Mouse (Mus musculus): ENCODE measurements at regions not wholly inside any gene's neighbourhood (a gene's known extent, or its start where the extent isn't known, plus 50 kb on each side); places are given as distances from the start of the nearest gene placed in this dataset.

GRCm38 (mm10) chr6:118330496-118330895 is 88.8 kb downstream of the Bms1 start:
- ATAC-seq (replicated peaks in 1 of 2; ENCODE audit: insufficient read depth in 1 of 2, low FRiP score in 2 of 2, low TSS enrichment in 1 of 2, low read depth in 1 of 2, poor library complexity in 2 of 2, severe bottlenecking in 2 of 2): no peak

- ATAC-seq (replicated peaks in 1 of 2; ENCODE audit: insufficient read depth in 1 of 2, low FRiP score in 2 of 2, low TSS enrichment in 1 of 2, low read depth in 1 of 2, poor library complexity in 2 of 2, severe bottlenecking in 2 of 2): peak in 1 of 2 experiments; percentile 44; a peak in 1 of 4 replicates
Measured at GRCm38 (mm10) chr6:118327458-118327857, 91.8 kb downstream of the Bms1 start.

GRCm38 (mm10) chr6:118325681-118326080 is 93.6 kb downstream of the Bms1 start:
- no peak for ATAC-seq (replicated peaks in 1 of 2; ENCODE audit: insufficient read depth in 1 of 2, low FRiP score in 2 of 2, low TSS enrichment in 1 of 2, low read depth in 1 of 2, poor library complexity in 2 of 2, severe bottlenecking in 2 of 2)

GRCm38 (mm10) chr6:118324559-118324958 is 94.7 kb downstream of the Bms1 start:
- ATAC-seq (replicated peaks in 1 of 2; ENCODE audit: insufficient read depth in 1 of 2, low FRiP score in 2 of 2, low TSS enrichment in 1 of 2, low read depth in 1 of 2, poor library complexity in 2 of 2, severe bottlenecking in 2 of 2): no peak

- no peak for ATAC-seq (replicated peaks in 1 of 2; ENCODE audit: insufficient read depth in 1 of 2, low FRiP score in 2 of 2, low TSS enrichment in 1 of 2, low read depth in 1 of 2, poor library complexity in 2 of 2, severe bottlenecking in 2 of 2)
Measured at GRCm38 (mm10) chr6:118323052-118323451, 96.2 kb downstream of the Bms1 start.

GRCm38 (mm10) chr6:118322631-118323030 is 96.6 kb downstream of the Bms1 start:
- no peak for ATAC-seq (replicated peaks in 1 of 2; ENCODE audit: insufficient read depth in 1 of 2, low FRiP score in 2 of 2, low TSS enrichment in 1 of 2, low read depth in 1 of 2, poor library complexity in 2 of 2, severe bottlenecking in 2 of 2)

- ATAC-seq (replicated peaks in 1 of 2; ENCODE audit: insufficient read depth in 1 of 2, low FRiP score in 2 of 2, low TSS enrichment in 1 of 2, low read depth in 1 of 2, poor library complexity in 2 of 2, severe bottlenecking in 2 of 2): no peak
Measured at GRCm38 (mm10) chr6:118322061-118322460, 97.2 kb downstream of the Bms1 start.

- no peak for ATAC-seq (replicated peaks in 1 of 2; ENCODE audit: insufficient read depth in 1 of 2, low FRiP score in 2 of 2, low TSS enrichment in 1 of 2, low read depth in 1 of 2, poor library complexity in 2 of 2, severe bottlenecking in 2 of 2)
Measured at GRCm38 (mm10) chr6:118320021-118320525, 99.2 kb downstream of the Bms1 start.

GRCm38 (mm10) chr6:118315881-118316280 is 103.4 kb downstream of the Bms1 start:
- no peak for ATAC-seq (replicated peaks in 1 of 2; ENCODE audit: insufficient read depth in 1 of 2, low FRiP score in 2 of 2, low TSS enrichment in 1 of 2, low read depth in 1 of 2, poor library complexity in 2 of 2, severe bottlenecking in 2 of 2)

GRCm38 (mm10) chr6:118314941-118315687 is 104.2 kb downstream of the Bms1 start:
- ATAC-seq (replicated peaks in 1 of 2; ENCODE audit: insufficient read depth in 1 of 2, low FRiP score in 2 of 2, low TSS enrichment in 1 of 2, low read depth in 1 of 2, poor library complexity in 2 of 2, severe bottlenecking in 2 of 2): peak; percentile 78 to 91

GRCm38 (mm10) chr6:118311081-118311480 is 108.2 kb downstream of the Bms1 start:
- no peak for ATAC-seq (replicated peaks in 1 of 2; ENCODE audit: insufficient read depth in 1 of 2, low FRiP score in 2 of 2, low TSS enrichment in 1 of 2, low read depth in 1 of 2, poor library complexity in 2 of 2, severe bottlenecking in 2 of 2)

- ATAC-seq (replicated peaks in 1 of 2; ENCODE audit: insufficient read depth in 1 of 2, low FRiP score in 2 of 2, low TSS enrichment in 1 of 2, low read depth in 1 of 2, poor library complexity in 2 of 2, severe bottlenecking in 2 of 2): no peak
Measured at GRCm38 (mm10) chr6:118309923-118310322, 109.4 kb downstream of the Bms1 start.

- ATAC-seq (replicated peaks in 1 of 2; ENCODE audit: insufficient read depth in 1 of 2, low FRiP score in 2 of 2, low TSS enrichment in 1 of 2, low read depth in 1 of 2, poor library complexity in 2 of 2, severe bottlenecking in 2 of 2): no peak
Measured at GRCm38 (mm10) chr6:118308586-118308985, 110.7 kb downstream of the Bms1 start.

- no peak for ATAC-seq (replicated peaks in 1 of 2; ENCODE audit: insufficient read depth in 1 of 2, low FRiP score in 2 of 2, low TSS enrichment in 1 of 2, low read depth in 1 of 2, poor library complexity in 2 of 2, severe bottlenecking in 2 of 2)
Measured at GRCm38 (mm10) chr6:118307481-118307880, 110.0 kb upstream of the Ret start.

- ATAC-seq (replicated peaks in 1 of 2; ENCODE audit: insufficient read depth in 1 of 2, low FRiP score in 2 of 2, low TSS enrichment in 1 of 2, low read depth in 1 of 2, poor library complexity in 2 of 2, severe bottlenecking in 2 of 2): no peak
Measured at GRCm38 (mm10) chr6:118305209-118305608, 107.7 kb upstream of the Ret start.

- ATAC-seq (replicated peaks in 1 of 2; ENCODE audit: insufficient read depth in 1 of 2, low FRiP score in 2 of 2, low TSS enrichment in 1 of 2, low read depth in 1 of 2, poor library complexity in 2 of 2, severe bottlenecking in 2 of 2): peak; percentile 23 to 59; a peak in 2 of 4 replicates
Measured at GRCm38 (mm10) chr6:118302783-118303350, 105.3 kb upstream of the Ret start.

GRCm38 (mm10) chr6:118301880-118302782 is 104.6 kb upstream of the Ret start:
- no peak for ATAC-seq (replicated peaks in 1 of 2; ENCODE audit: insufficient read depth in 1 of 2, low FRiP score in 2 of 2, low TSS enrichment in 1 of 2, low read depth in 1 of 2, poor library complexity in 2 of 2, severe bottlenecking in 2 of 2)

- no peak for ATAC-seq (replicated peaks in 1 of 2; ENCODE audit: insufficient read depth in 1 of 2, low FRiP score in 2 of 2, low TSS enrichment in 1 of 2, low read depth in 1 of 2, poor library complexity in 2 of 2, severe bottlenecking in 2 of 2)
Measured at GRCm38 (mm10) chr6:118300781-118301180, 103.3 kb upstream of the Ret start.

All from hematopoietic stem cell, adult 5-6 weeks (primary cell).